8 mouse cellular contexts compared by ENCODE assay signal in the genomic region with DNA sequence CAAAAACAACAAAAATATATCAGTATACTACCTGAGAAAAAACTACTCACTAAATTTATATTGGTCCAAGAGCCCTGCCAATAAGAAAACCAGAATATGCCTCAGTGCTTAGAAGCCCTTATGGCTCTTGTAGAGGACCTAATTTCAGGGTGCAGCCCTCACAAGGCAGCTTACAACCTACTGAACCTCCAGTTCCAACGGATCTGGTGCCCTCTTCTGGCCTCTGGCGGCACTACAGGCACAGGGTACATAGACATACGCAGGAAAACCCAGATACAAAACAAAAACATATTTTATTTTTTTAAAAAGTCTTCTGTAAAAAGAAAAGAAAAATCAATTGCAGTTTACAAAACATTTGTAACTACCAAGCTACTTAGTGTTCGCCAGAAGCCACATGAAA.
DNase-seq lines count a peak whose midpoint lies in the region; ATAC-seq and TF ChIP-seq lines count a peak whose summit lies in the region.

No protein-coding gene starts in this region.

- H3K9ac ChIP-seq in forebrain, postnatal 0 days = no peak overlapping the region
- H3K9ac ChIP-seq in forebrain, embryonic 15.5 days (replicated peaks) = no peak overlapping the region

- no peaks in the 10 kb centered on the region for H3K27me3 ChIP-seq in forebrain, postnatal 0 days (ENCODE audit: insufficient read depth, low read length)
- H3K27me3 ChIP-seq in forebrain, embryonic 15.5 days = no peaks in the 10 kb centered on the region
- H3K27me3 ChIP-seq in thymus, adult 2 months (ENCODE audit: control insufficient read depth, insufficient read depth, low read length) = no peaks in the 10 kb centered on the region

- H3K4me3 ChIP-seq in forebrain, postnatal 0 days (ENCODE audit: low read depth, low read length) = no peak overlapping the region
- no peak overlapping the region for H3K4me3 ChIP-seq in forebrain, embryonic 15.5 days
- no peak overlapping the region for H3K4me3 ChIP-seq in thymus, adult 2 months (ENCODE audit: control insufficient read depth, insufficient read depth, low read length)

- no peaks in the 10 kb centered on the region for H3K4me1 ChIP-seq in forebrain, postnatal 0 days (ENCODE audit: insufficient read depth)
- H3K4me1 ChIP-seq in forebrain, embryonic 15.5 days = no peaks in the 10 kb centered on the region
- H3K4me1 ChIP-seq in thymus, adult 2 months (replicated peaks; ENCODE audit: control insufficient read depth, insufficient read depth, low read length) = no peaks in the 10 kb centered on the region; the same call in 1 of the 2 replicates

- no peaks in the 10 kb centered on the region for H3K9me3 ChIP-seq in forebrain, postnatal 0 days (ENCODE audit: low read length)
- H3K9me3 ChIP-seq in forebrain, embryonic 15.5 days = no peaks in the 10 kb centered on the region

- peak; percentile 47; the same call in 1 of the 2 replicates for TF ChIP-seq CTCF in forebrain, postnatal 0 days (IDR thresholded peaks at IDR 0.05; ENCODE audit: low read depth)
- no peak; the same call in 1 of the 2 replicates for TF ChIP-seq CTCF in thymus, adult 2 months (IDR thresholded peaks at IDR 0.05; ENCODE audit: borderline replicate concordance, control insufficient read depth, extremely low read depth, insufficient read depth, low read length, poor library complexity)

- no peak for TF ChIP-seq POLR2A in thymus, adult 2 months (IDR thresholded peaks at IDR 0.05; ENCODE audit: control insufficient read depth, extremely low read depth, insufficient read depth, low read length, poor library complexity)

- H3K36me3 ChIP-seq in forebrain, postnatal 0 days (ENCODE audit: insufficient read depth) = no peaks in the 10 kb centered on the region
- no peaks in the 10 kb centered on the region for H3K36me3 ChIP-seq in forebrain, embryonic 15.5 days
- H3K36me3 ChIP-seq in thymus, adult 2 months (ENCODE audit: control insufficient read depth, insufficient read depth, low read length) = no peaks in the 10 kb centered on the region

- ATAC-seq in forebrain, postnatal 0 days = no peak
- no peak for ATAC-seq in forebrain, embryonic 15.5 days (replicated peaks)
- ATAC-seq in megakaryocyte progenitor cell, adult 5-6 weeks (replicated peaks; ENCODE audit: poor library complexity) = peak; percentile 93

- DNase-seq in forebrain, postnatal 0 days = no peak
- DNase-seq in ovary, postnatal 36 days (ENCODE audit: low spot score) = peak; percentile 50
- DNase-seq in ovary, adult 18-20 months (ENCODE audit: low spot score) = no peak
- DNase-seq in brain, adult 2 months (ENCODE audit: low read depth, low spot score) = peak; percentile 29
- peak; percentile 11 to 65 for DNase-seq in heart, postnatal 36 days
- peak; percentile 84 for DNase-seq in thymus, adult 2 months

- no peak overlapping the region for H3K27ac ChIP-seq in forebrain, postnatal 0 days (ENCODE audit: low read depth, low read length)
- no peak overlapping the region for H3K27ac ChIP-seq in forebrain, embryonic 15.5 days (replicated peaks)
- no peak overlapping the region for H3K27ac ChIP-seq in thymus, adult 2 months (ENCODE audit: control insufficient read depth, insufficient read depth, low read length)

- H3K4me2 ChIP-seq in forebrain, postnatal 0 days (ENCODE audit: low read depth) = no peak overlapping the region
- no peak overlapping the region for H3K4me2 ChIP-seq in forebrain, embryonic 15.5 days (replicated peaks)

- 29% methylated on average over 4 of the region's 4 CpGs for WGBS in forebrain, postnatal 0 days
- 33% methylated on average over 4 of the region's 4 CpGs for WGBS in forebrain, embryonic 15.5 days
- WGBS in thymus, adult 2 months = 34% methylated on average over 4 of the region's 4 CpGs

- intact Hi-C loops in heart, postnatal 36 days (cut with DNase I) = no loop called here

Comparison
In these comparisons a context has a peak if more than half of its experiments do, and no peak if none do; other contexts are left out.
1. DNase-seq: peak in ovary, postnatal 36 days (single experiment), brain, adult 2 months (single experiment), heart, postnatal 36 days (2 of 2) and thymus, adult 2 months (single experiment); none in forebrain, postnatal 0 days (single experiment) and ovary, adult 18-20 months (single experiment).